Mouse (Mus musculus) myocyte (in vitro differentiated cells): Measurements from ENCODE around the gene Kcnh2. TPM values are rescaled to one million over a fixed set of nuclear protein-coding genes. Genes with fewer than 3 reads are reported as not detected.

Source experiments
- H3K27me3 ChIP-seq: one replicate; pipeline ENCODE4 v1.6.1; 2011; ENCODE audit not compliant: control insufficient read depth, insufficient read depth, insufficient read length
- H3K36me3 ChIP-seq: one replicate; pipeline ENCODE4 v1.6.1; 2011; ENCODE audit not compliant: control insufficient read depth, insufficient read depth
- H3K4me2 ChIP-seq: one replicate; pipeline ENCODE4 v1.6.1; 2011; ENCODE audit warnings: low read depth, control low read depth
- H3K4me3 ChIP-seq: one replicate; pipeline ENCODE4 v1.5.1; 2011; ENCODE audit warnings: mild to moderate bottlenecking, control low read depth, moderate library complexity
- H3K79me2 ChIP-seq: one replicate; pipeline ENCODE4 v1.6.1; 2011; ENCODE audit not compliant: control insufficient read depth, insufficient read depth
- H3ac ChIP-seq: one replicate; pipeline ENCODE4 v1.6.1; 2011; ENCODE audit not compliant: control insufficient read depth, insufficient read length
- CEBPB ChIP-seq: IDR thresholded peaks from 2 replicates; pipeline ENCODE4 v1.6.1; 2011; ENCODE audit warnings: mild to moderate bottlenecking, moderate library complexity; ENCODE audit not compliant: poor library complexity, insufficient read depth, severe bottlenecking
- E2F4 ChIP-seq: IDR thresholded peaks from one replicate; pipeline ENCODE4 v1.6.1; 2011; ENCODE audit warnings: mild to moderate bottlenecking, control low read depth, moderate library complexity; ENCODE audit not compliant: insufficient read depth
- MAX ChIP-seq: IDR thresholded peaks from one replicate; pipeline ENCODE4 v1.6.1; 2011; ENCODE audit warnings: low read depth, mild to moderate bottlenecking, control low read depth
- MYOD1 ChIP-seq, 3 experiments: IDR thresholded peaks; one replicate each; pipeline ENCODE4 v1.6.1; 2011; ENCODE audit warnings: control low read depth in 2 of 3, low read depth in 2 of 3, mild to moderate bottlenecking in 2 of 3, moderate library complexity in 1 of 3; ENCODE audit not compliant: insufficient read length in 2 of 3, control insufficient read depth in 1 of 3
- MYOG ChIP-seq, 3 experiments: IDR thresholded peaks; one replicate each; pipeline ENCODE4 v1.6.1; 2011; ENCODE audit warnings: control low read depth in 2 of 3, low read depth in 2 of 3, mild to moderate bottlenecking in 2 of 3; ENCODE audit not compliant: insufficient read length in 2 of 3, control insufficient read depth in 1 of 3, insufficient read depth in 1 of 3
- POLR2A ChIP-seq: IDR thresholded peaks from one replicate; pipeline ENCODE4 v1.6.1; 2011; ENCODE audit warnings: low read depth, mild to moderate bottlenecking, control low read depth, moderate library complexity; ENCODE audit not compliant: insufficient read length
- REST ChIP-seq: IDR thresholded peaks from one replicate; pipeline ENCODE4 v1.6.1; 2011; ENCODE audit warnings: mild to moderate bottlenecking, control low read depth, moderate library complexity; ENCODE audit not compliant: insufficient read depth, insufficient read length
- SRF ChIP-seq: IDR thresholded peaks from one replicate; pipeline ENCODE4 v1.6.1; 2011; ENCODE audit warnings: low read depth; ENCODE audit not compliant: control insufficient read depth, insufficient read length
- TCF12 ChIP-seq: IDR thresholded peaks from one replicate; pipeline ENCODE4 v1.6.1; 2011; ENCODE audit warnings: mild to moderate bottlenecking, control low read depth; ENCODE audit not compliant: poor library complexity, insufficient read depth, severe bottlenecking
- TCF3 ChIP-seq: IDR thresholded peaks from one replicate; pipeline ENCODE4 v1.6.1; 2011; ENCODE audit warnings: low read depth, control low read depth; ENCODE audit not compliant: insufficient read length
- USF1 ChIP-seq: IDR thresholded peaks from one replicate; pipeline ENCODE4 v1.6.1; 2011; ENCODE audit warnings: low read depth, mild to moderate bottlenecking, control low read depth, moderate library complexity
- polyA plus RNA-seq: library from polyadenylated mRNA; unstranded; fragments of >200 nt; fragmentation: generic; extraction: Trizol; gene quantifications from one replicate; pipeline ENCODE4 v1.2.1, GENCODE M21; 2012; ENCODE audit warnings: missing spikeins

The Kcnh2 gene
- polyA plus RNA-seq, 1 experiment: 10.3 TPM

GRCm38 (mm10) chr5:24389011-24389657 is 37.7 kb upstream of the Kcnh2 start:
- no peaks in the 10 kb centered on the region for H3K36me3 ChIP-seq

DNA sequence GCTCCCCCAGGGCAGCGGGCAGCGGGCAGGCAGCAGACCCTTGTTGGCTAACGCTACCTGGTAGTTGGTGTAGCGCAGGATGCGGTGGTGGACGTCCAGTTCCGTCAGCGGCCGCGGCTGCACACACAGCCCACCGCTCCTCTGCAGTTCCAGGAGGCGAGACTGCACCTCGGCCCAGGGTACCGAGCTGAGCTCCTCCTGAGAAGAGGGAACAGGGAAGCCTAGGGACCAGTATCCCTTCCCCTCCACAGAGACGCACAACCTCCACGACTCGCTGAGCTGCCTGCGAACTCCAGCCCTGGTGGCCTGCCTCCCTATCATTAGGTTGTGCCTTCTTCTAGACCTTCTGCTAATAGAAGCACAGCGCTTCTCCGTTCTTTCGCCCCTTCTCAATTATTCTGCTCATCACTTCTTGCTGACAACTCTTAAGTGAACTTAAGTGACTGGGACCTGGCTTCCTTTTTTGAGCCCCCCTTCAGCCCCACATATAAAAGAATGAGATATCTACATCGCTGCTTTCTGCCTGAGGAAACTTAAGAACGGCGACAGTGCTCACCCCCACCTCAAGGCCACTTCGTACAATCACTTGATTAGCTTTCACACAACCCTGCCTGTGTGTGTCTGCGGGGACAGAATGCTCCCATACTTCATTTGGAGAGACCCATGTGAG is 37.0 kb upstream of the Kcnh2 start:
- no peak for TF ChIP-seq MAX
- TF ChIP-seq MYOG (IDR thresholded peaks at IDR 0.05; ENCODE audit: control insufficient read depth in 1 of 3, insufficient read depth in 1 of 3, insufficient read length in 2 of 3, low read depth in 2 of 3): no peak
- no peak for TF ChIP-seq SRF
- no peak for TF ChIP-seq TCF3
- TF ChIP-seq TCF12: no peak
- Histone ChIP-seq H3K4me2 (peak overlapping the region; percentile 35), H3K36me3 (no peaks in the 10 kb centered on the region), H3K27me3 (no peaks in the 10 kb centered on the region), H3ac (peak overlapping the region; percentile 14), H3K79me2 (no peaks in the 10 kb centered on the region), H3K4me3 (no peak overlapping the region)

More at GRCm38 (mm10) chr5:24389011-24389657, 37.7 kb upstream of the Kcnh2 start:
- H3K4me2 ChIP-seq: peak overlapping the region; percentile 51
- H3K79me2 ChIP-seq: no peaks in the 10 kb centered on the region
- H3K27me3 ChIP-seq: no peaks in the 10 kb centered on the region
- H3ac ChIP-seq: no peak overlapping the region
- no peak for TF ChIP-seq POLR2A
- no peak for TF ChIP-seq CEBPB
- no peak for TF ChIP-seq TCF12
- TF ChIP-seq MAX: no peak
- no peak for TF ChIP-seq MYOG (IDR thresholded peaks at IDR 0.05; ENCODE audit: control insufficient read depth in 1 of 3, insufficient read depth in 1 of 3, insufficient read length in 2 of 3, low read depth in 2 of 3)
- TF ChIP-seq SRF: no peak
- TF ChIP-seq REST: no peak
- no peak overlapping the region for H3K4me3 ChIP-seq

GRCm38 (mm10) chr5:24387264-24388241 is 36.1 kb upstream of the Kcnh2 start:
- peak overlapping the region; percentile 14 for H3ac ChIP-seq
- TF ChIP-seq MYOD1 (IDR thresholded peaks at IDR 0.05; ENCODE audit: control insufficient read depth in 1 of 3, insufficient read length in 2 of 3, low read depth in 2 of 3) (peak in 2 of 3 experiments; percentile 28 to 29), MYOG (IDR thresholded peaks at IDR 0.05; ENCODE audit: control insufficient read depth in 1 of 3, insufficient read depth in 1 of 3, insufficient read length in 2 of 3, low read depth in 2 of 3) (peak in 1 of 3 experiments; percentile 64), CEBPB (no peak), E2F4 (no peak), USF1 (no peak), TCF12 (no peak)
- H3K4me3 ChIP-seq: no peak overlapping the region
- H3K4me2 ChIP-seq: peak overlapping the region; percentile 35
- no peaks in the 10 kb centered on the region for H3K79me2 ChIP-seq
- no peaks in the 10 kb centered on the region for H3K36me3 ChIP-seq
- H3K27me3 ChIP-seq: no peaks in the 10 kb centered on the region

GRCm38 (mm10) chr5:24385887-24386550 is 34.6 kb upstream of the Kcnh2 start:
- no peak overlapping the region for H3ac ChIP-seq
- no peak overlapping the region for H3K4me2 ChIP-seq
- no peaks in the 10 kb centered on the region for H3K36me3 ChIP-seq
- no peaks in the 10 kb centered on the region for H3K27me3 ChIP-seq
- H3K79me2 ChIP-seq: no peaks in the 10 kb centered on the region
- no peak overlapping the region for H3K4me3 ChIP-seq
- TF ChIP-seq SRF (no peak), MYOD1 (IDR thresholded peaks at IDR 0.05; ENCODE audit: control insufficient read depth in 1 of 3, insufficient read length in 2 of 3, low read depth in 2 of 3) (no peak), CEBPB (no peak), REST (no peak), E2F4 (no peak), TCF3 (no peak), USF1 (no peak), MYOG (IDR thresholded peaks at IDR 0.05; ENCODE audit: control insufficient read depth in 1 of 3, insufficient read depth in 1 of 3, insufficient read length in 2 of 3, low read depth in 2 of 3) (no peak)
